8 mouse cellular contexts compared by ENCODE assay signal in the genomic region with DNA sequence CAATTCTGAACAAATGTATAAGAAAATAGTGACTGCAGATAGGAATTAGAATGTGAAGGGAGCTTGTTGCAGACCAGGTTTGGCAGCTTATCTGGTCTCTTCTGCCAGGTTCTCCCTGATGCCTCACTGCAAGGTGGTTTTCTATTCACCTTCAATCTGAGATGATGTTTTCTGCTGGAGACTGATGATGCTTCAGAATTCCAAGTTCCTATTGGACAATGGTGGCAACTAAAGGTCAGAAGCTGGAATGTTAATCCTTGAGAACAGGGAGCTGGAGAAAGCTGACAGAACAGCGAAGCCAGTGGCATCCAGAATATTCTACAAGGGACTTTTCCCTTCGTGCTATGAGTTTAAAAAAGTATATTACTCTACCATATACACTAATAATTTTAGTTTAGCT. TPM values are rescaled to one million over a fixed set of nuclear protein-coding genes. Genes with fewer than 3 reads are reported as not detected.
DNase-seq lines count a peak whose midpoint lies in the region; ATAC-seq and TF ChIP-seq lines count a peak whose summit lies in the region.
"Had no signal": no experiment of that assay in that cellular context is flagged by ENCODE, and none has a peak within 500 bp of the region (broad histone marks: within the 10 kb centered on the region; RNA-seq: fewer than 3 reads in every experiment).

No protein-coding gene starts in this region.

- no peak for TF ChIP-seq CTCF in kidney, adult 2 months (conservative IDR thresholded peaks at IDR 0.05; ENCODE audit: insufficient read depth, insufficient read length, low read depth, low read length)

- no peak for TF ChIP-seq POLR2A in kidney, adult 2 months (IDR thresholded peaks at IDR 0.05; ENCODE audit: low read depth, low read length)

- DNase-seq in kidney, adult 2 months = peak; percentile 82
- peak; percentile 70 for DNase-seq in ES-E14 (ENCODE audit: low read depth, low spot score)
- DNase-seq in adrenal gland, postnatal 36 days = peak; percentile 10 to 42
- DNase-seq in lung, postnatal 10 days = peak; percentile 66
- DNase-seq in spleen, postnatal 36 days (ENCODE audit: low spot score in 2 of 2) = no peak

- 40% methylated on average over 2 of the region's 2 CpGs for WGBS in kidney, adult 2 months
- 48% methylated on average over 2 of the region's 2 CpGs for WGBS in kidney, embryonic 15.5 days

- no peak overlapping the region for H3K27ac ChIP-seq in kidney, adult 2 months (ENCODE audit: insufficient read depth, low read depth, low read length)
- no peak overlapping the region for H3K27ac ChIP-seq in kidney, embryonic 15.5 days
- H3K27ac ChIP-seq in ES-E14 (ENCODE audit: insufficient read depth, low read depth, low read length, poor library complexity, severe bottlenecking) = no peak overlapping the region

- in situ Hi-C loops in ES-E14 (cut with MboI; ENCODE audit: low sequenced_read_pairs in 2 of 2, unreplicated experiment in 2 of 2) = no loop called here

- no peaks in the 10 kb centered on the region; the same call in 1 of the 2 replicates for H3K27me3 ChIP-seq in kidney, adult 2 months (replicated peaks; ENCODE audit: control insufficient read depth, insufficient read depth, low read length)
- H3K27me3 ChIP-seq in kidney, embryonic 15.5 days = peaks cover 14% of the 10 kb centered on the region

- H3K36me3 ChIP-seq in kidney, adult 2 months (ENCODE audit: control insufficient read depth, insufficient read depth, low read length) = no peaks in the 10 kb centered on the region
- no peaks in the 10 kb centered on the region for H3K36me3 ChIP-seq in kidney, embryonic 15.5 days
- no peaks in the 10 kb centered on the region for H3K36me3 ChIP-seq in ES-E14 (ENCODE audit: control insufficient read depth, insufficient read depth, low read length, poor library complexity, severe bottlenecking)

- no peaks in the 10 kb centered on the region for H3K9me3 ChIP-seq in kidney, embryonic 15.5 days (replicated peaks)
- no peaks in the 10 kb centered on the region for H3K9me3 ChIP-seq in ES-E14 (ENCODE audit: control insufficient read depth, insufficient read depth, low read depth, low read length)

- ATAC-seq in kidney, embryonic 15.5 days (replicated peaks; ENCODE audit: low FRiP score) = no peak
- no peak for ATAC-seq in activated CD4-positive, CD25-positive, alpha-beta regulatory T cell, adult 4 months

- H3K9ac ChIP-seq in kidney, embryonic 15.5 days = no peak overlapping the region
- H3K9ac ChIP-seq in ES-E14 (ENCODE audit: insufficient read depth, low read depth, low read length, poor library complexity, severe bottlenecking) = no peak overlapping the region

- no peaks in the 10 kb centered on the region for H3K4me1 ChIP-seq in kidney, adult 2 months (ENCODE audit: control insufficient read depth, insufficient read depth, low read length)
- no peaks in the 10 kb centered on the region for H3K4me1 ChIP-seq in kidney, embryonic 15.5 days
- H3K4me1 ChIP-seq in ES-E14 (ENCODE audit: control insufficient read depth in 2 of 2, insufficient read depth in 2 of 2, low read length in 2 of 2, poor library complexity in 1 of 2) = no peaks in the 10 kb centered on the region

- no peak overlapping the region for H3K4me3 ChIP-seq in kidney, adult 2 months (ENCODE audit: insufficient read depth, low read depth, low read length)
- H3K4me3 ChIP-seq in kidney, embryonic 15.5 days (replicated peaks) = no peak overlapping the region
- no peak overlapping the region for H3K4me3 ChIP-seq in ES-E14 (ENCODE audit: insufficient read depth in 1 of 2, low read depth in 1 of 2, low read length in 2 of 2, poor library complexity in 1 of 2, severe bottlenecking in 1 of 2)

- no peak overlapping the region for H3K4me2 ChIP-seq in kidney, embryonic 15.5 days

TF ChIP-seq in ES-E14, 5 proteins besides CTCF, POLR2A, EP300 and RAD21:
- peak; percentile 91 for TF ChIP-seq CHD2 (IDR thresholded peaks at IDR 0.05; ENCODE audit: low read depth, low read length)
- no peak for TF ChIP-seq MAFK (IDR thresholded peaks at IDR 0.05; ENCODE audit: insufficient read depth, low read depth, low read length)

RNA-seq across cellular contexts. Expression of a gene that starts 3.0 kb away (rescaled TPM):
- polyA plus RNA-seq in kidney, adult 2 months (2012; rRNA removed) = 0.20 and 1.6 TPM in 2 replicates
- polyA plus RNA-seq in kidney, embryonic 15.5 days (2015; fragmentation: Nextera tagmentation; extraction: Ambion mirVana) = not detected in 2 replicates
- total RNA-seq in ES-E14 (2012; rRNA removed) = not detected in 2 replicates
- total RNA-seq in adrenal gland, postnatal 36 days (2021) = under 1 TPM in 1 of 2 experiments, not detected in 1; 0.56 TPM
- under 1 TPM in 1 of 2 experiments, not detected in 1; 0.75 TPM for polyA plus RNA-seq in activated CD4-positive, CD25-positive, alpha-beta regulatory T cell, adult 4 months (2017; shearing (Covaris generic))
- total RNA-seq: hematopoietic stem cell, adult 5-6 weeks had no signal

RNA-seq across cellular contexts. Expression of a gene that starts 10.1 kb away (rescaled TPM):
- not detected in 2 replicates for polyA plus RNA-seq in kidney, adult 2 months (2012; rRNA removed)
- polyA plus RNA-seq in kidney, embryonic 15.5 days (2015; fragmentation: Nextera tagmentation; extraction: Ambion mirVana) = not detected in 2 replicates
- total RNA-seq in ES-E14 (2012; rRNA removed) = not detected in 2 replicates
- not detected for total RNA-seq in adrenal gland, postnatal 36 days (2021)
- polyA plus RNA-seq in activated CD4-positive, CD25-positive, alpha-beta regulatory T cell, adult 4 months (2017; shearing (Covaris generic)) = not detected
- total RNA-seq: hematopoietic stem cell, adult 5-6 weeks had no signal

RNA-seq across cellular contexts. Expression of a gene that starts 22.2 kb away (rescaled TPM):
- polyA plus RNA-seq in kidney, adult 2 months (2012; rRNA removed) = not detected in 2 replicates
- not detected in 2 replicates for polyA plus RNA-seq in kidney, embryonic 15.5 days (2015; fragmentation: Nextera tagmentation; extraction: Ambion mirVana)
- not detected in 2 replicates for total RNA-seq in ES-E14 (2012; rRNA removed)
- not detected for total RNA-seq in adrenal gland, postnatal 36 days (2021)
- polyA plus RNA-seq in activated CD4-positive, CD25-positive, alpha-beta regulatory T cell, adult 4 months (2017; shearing (Covaris generic)) = not detected
- total RNA-seq: hematopoietic stem cell, adult 5-6 weeks had no signal

RNA-seq across cellular contexts. Expression of a gene that starts 29.2 kb away (rescaled TPM):
- not detected in 2 replicates for polyA plus RNA-seq in kidney, adult 2 months (2012; rRNA removed)
- polyA plus RNA-seq in kidney, embryonic 15.5 days (2015; fragmentation: Nextera tagmentation; extraction: Ambion mirVana) = not detected in 2 replicates
- not detected in 2 replicates for total RNA-seq in ES-E14 (2012; rRNA removed)
- not detected for total RNA-seq in adrenal gland, postnatal 36 days (2021)
- polyA plus RNA-seq in activated CD4-positive, CD25-positive, alpha-beta regulatory T cell, adult 4 months (2017; shearing (Covaris generic)) = not detected
- total RNA-seq: hematopoietic stem cell, adult 5-6 weeks had no signal

RNA-seq across cellular contexts. Expression of a gene that starts 29.4 kb away (rescaled TPM):
- polyA plus RNA-seq in kidney, adult 2 months (2012; rRNA removed) = not detected in 2 replicates
- not detected in 2 replicates for polyA plus RNA-seq in kidney, embryonic 15.5 days (2015; fragmentation: Nextera tagmentation; extraction: Ambion mirVana)
- total RNA-seq in ES-E14 (2012; rRNA removed) = not detected in 2 replicates
- not detected for total RNA-seq in adrenal gland, postnatal 36 days (2021)
- polyA plus RNA-seq in activated CD4-positive, CD25-positive, alpha-beta regulatory T cell, adult 4 months (2017; shearing (Covaris generic)) = not detected
- total RNA-seq: hematopoietic stem cell, adult 5-6 weeks had no signal

Comparison
In these comparisons a context has a peak if more than half of its experiments do, and no peak if none do; other contexts are left out.
1. DNase-seq: peak in kidney, adult 2 months (single experiment), ES-E14 (single experiment), adrenal gland, postnatal 36 days (2 of 2) and lung, postnatal 10 days (single experiment); none in spleen, postnatal 36 days (0 of 2).